Mouse (Mus musculus): ENCODE data around the gene Ccdc86. TPM values are rescaled to one million over a fixed set of nuclear protein-coding genes. Genes with fewer than 3 reads are reported as not detected.

The Ccdc86 gene
- polyA plus RNA-seq, 1 experiment from 2014 or later: 17.8 TPM

DNA sequence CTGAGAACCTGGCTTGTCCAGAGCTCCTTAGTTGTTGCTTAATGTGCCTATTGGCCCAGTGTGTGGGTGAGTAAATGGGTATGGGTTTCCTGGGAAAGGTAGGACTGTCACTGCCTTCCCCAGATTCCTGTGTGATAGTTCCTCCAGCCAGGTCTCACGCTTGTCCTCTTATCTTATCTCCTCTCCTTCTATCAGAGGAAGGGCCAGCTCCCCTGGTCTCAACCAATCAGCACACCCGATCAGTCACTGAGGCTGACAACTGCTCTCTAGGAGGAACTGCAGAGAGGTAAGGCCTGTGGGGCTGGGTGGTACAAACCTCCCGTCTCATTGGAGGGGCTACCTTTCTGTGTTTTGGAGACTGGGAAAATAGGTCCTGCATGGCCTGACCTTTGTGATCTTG, 10.3 kb downstream of the Ccdc86 start:
- H3K36me3 ChIP-seq (ENCODE audit: inconsistent target): peaks cover 23% of the 10 kb centered on the region
- H3K27ac ChIP-seq: no peak overlapping the region
- no peak overlapping the region for H3K4me3 ChIP-seq (ENCODE audit: inconsistent target)
- WGBS (ENCODE audit: missing documents): 78% methylated on average over 3 of the region's 3 CpGs
- H3K79me2 ChIP-seq (ENCODE audit: inconsistent target): no peaks in the 10 kb centered on the region

DNA sequence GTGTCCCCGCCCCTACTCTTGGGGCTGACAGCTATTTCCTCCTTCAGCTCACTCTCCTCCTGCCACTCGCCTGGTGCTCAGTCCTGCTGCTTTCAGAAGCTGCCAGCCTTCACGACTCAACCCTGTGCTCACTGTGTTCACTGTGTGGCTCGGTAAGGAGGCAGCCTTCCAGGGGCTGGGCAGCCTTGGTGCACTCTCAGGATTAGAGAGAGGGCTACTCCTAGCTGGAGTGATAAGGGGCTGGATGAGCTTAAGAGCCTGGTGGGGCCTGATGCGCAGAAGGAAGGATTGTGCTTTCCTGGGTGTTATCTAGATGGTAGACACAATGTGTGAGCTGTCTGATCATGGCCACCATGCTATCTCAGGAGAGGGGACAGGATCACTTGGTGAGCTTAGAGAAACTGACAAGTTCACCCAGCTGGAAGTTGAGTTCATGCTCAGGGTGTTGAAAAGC, 11.9 kb downstream of the Ccdc86 start, which contains the start of gene Ptgdr2:
TSS of gene Ptgdr2 (plus strand) at position 51 of the 454 bp plus-strand sequence.
- H3K4me3 ChIP-seq (ENCODE audit: inconsistent target): no peak within 1 kb of the TSS
- WGBS (ENCODE audit: missing documents): 39% methylated on average over 5 of the region's 5 CpGs
- H3K36me3 ChIP-seq (ENCODE audit: inconsistent target): peaks cover 7% of the 10 kb centered on the region; the same call in 1 of the 2 replicates
- H3K27ac ChIP-seq: no peak within 1 kb of the TSS
- H3K79me2 ChIP-seq (ENCODE audit: inconsistent target): no peaks in the 10 kb centered on the region

DNA sequence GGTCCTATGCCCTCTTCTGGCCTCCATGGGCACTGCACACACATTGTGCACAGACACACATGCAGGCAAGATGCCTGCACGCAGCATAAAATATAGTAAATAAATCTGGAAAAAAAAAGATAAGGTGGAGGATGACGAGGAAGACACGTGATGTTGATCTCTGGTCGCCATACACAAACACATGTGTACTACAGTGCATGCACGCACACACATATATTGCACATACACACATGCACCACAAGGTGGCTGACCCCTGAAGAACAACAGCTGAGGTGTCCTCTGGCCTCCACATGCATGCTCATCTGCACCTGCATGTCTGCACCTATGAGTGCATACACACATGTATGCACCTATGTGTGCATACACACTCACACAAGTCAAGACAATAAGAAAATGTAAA, 13.0 kb downstream of the Ccdc86 start:
- no peaks in the 10 kb centered on the region for H3K36me3 ChIP-seq (ENCODE audit: inconsistent target)
- 92% methylated on average over 5 of the region's 5 CpGs for WGBS (ENCODE audit: missing documents)
- H3K79me2 ChIP-seq (ENCODE audit: inconsistent target): no peaks in the 10 kb centered on the region
- no peak overlapping the region for H3K4me3 ChIP-seq (ENCODE audit: inconsistent target)
- H3K27ac ChIP-seq: no peak overlapping the region

DNA sequence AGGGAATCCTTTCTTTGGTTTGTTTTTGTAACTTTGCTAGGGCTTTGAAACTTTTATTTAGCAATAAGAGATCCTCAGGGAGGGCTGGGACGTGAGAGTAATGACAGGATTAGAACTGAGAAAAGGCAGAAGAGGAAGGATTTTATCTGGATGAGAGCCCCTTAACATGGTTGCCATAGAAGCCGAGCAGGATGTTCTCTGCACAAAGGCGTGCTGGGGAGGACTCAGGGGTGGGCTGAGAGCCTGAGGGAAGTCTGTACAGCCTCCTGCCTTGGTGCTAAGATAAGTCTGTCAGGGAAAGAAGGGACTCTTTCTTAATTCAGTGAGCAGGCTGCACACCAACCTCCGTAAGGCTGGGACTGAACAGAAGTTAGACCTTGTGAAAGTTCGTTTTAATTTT, 14.0 kb downstream of the Ccdc86 start:
- no peak overlapping the region for H3K4me3 ChIP-seq (ENCODE audit: inconsistent target)
- WGBS (ENCODE audit: missing documents): 57% methylated on average over 5 of the region's 5 CpGs
- no peaks in the 10 kb centered on the region for H3K79me2 ChIP-seq (ENCODE audit: inconsistent target)
- no peak overlapping the region for H3K27ac ChIP-seq
- no peaks in the 10 kb centered on the region for H3K36me3 ChIP-seq (ENCODE audit: inconsistent target)

DNA sequence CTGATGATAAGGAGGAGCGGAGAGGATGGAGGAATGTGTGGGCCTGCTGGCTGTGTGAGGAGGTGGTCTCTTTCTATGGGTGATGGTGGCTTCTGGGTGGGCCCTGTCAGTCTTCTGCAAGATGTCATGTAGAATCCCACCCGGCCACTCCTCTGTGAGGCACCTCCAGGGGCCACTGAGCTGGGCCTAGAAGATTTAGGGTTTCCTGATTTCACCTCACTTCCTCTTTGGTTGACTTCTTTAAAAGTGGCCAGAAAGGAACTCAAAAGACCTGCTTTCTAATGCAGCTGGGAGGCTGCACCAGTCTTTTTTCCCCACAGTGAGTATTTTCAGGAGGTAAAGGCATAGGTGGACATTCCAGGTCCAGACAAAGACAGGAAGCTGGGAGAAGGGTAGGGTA, 18.4 kb downstream of the Ccdc86 start:
- 50% methylated on average over 2 of the region's 2 CpGs for WGBS (ENCODE audit: missing documents)
- Histone ChIP-seq H3K27ac (no peak overlapping the region), H3K79me2 (ENCODE audit: inconsistent target) (no peaks in the 10 kb centered on the region), H3K36me3 (ENCODE audit: inconsistent target) (no peaks in the 10 kb centered on the region), H3K4me3 (ENCODE audit: inconsistent target) (no peak overlapping the region)

DNA sequence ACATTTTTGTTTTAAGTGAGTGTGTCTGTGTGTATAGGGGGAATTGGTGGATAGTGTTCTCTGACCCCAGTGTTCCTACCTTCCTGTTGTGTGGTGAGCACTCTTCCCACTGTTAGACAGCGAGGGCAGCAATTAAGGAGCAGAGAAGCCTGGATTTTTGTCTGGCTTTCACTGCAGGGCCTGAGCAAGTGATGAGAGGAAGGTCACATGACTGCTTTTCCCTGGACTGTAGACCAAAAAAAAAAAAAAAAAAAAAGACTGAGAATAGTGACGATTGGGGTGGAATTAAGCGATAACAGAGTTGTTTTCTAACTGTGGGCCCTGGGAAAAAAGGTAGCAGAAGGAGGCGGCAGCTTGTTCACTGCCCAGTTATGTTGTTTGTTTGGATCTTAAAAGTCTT, 22.4 kb downstream of the Ccdc86 start:
- no peak overlapping the region for H3K27ac ChIP-seq
- 92% methylated on average over 4 of the region's 4 CpGs for WGBS (ENCODE audit: missing documents)
- no peaks in the 10 kb centered on the region for H3K79me2 ChIP-seq (ENCODE audit: inconsistent target)
- H3K4me3 ChIP-seq (ENCODE audit: inconsistent target): no peak overlapping the region
- no peaks in the 10 kb centered on the region for H3K36me3 ChIP-seq (ENCODE audit: inconsistent target)

DNA sequence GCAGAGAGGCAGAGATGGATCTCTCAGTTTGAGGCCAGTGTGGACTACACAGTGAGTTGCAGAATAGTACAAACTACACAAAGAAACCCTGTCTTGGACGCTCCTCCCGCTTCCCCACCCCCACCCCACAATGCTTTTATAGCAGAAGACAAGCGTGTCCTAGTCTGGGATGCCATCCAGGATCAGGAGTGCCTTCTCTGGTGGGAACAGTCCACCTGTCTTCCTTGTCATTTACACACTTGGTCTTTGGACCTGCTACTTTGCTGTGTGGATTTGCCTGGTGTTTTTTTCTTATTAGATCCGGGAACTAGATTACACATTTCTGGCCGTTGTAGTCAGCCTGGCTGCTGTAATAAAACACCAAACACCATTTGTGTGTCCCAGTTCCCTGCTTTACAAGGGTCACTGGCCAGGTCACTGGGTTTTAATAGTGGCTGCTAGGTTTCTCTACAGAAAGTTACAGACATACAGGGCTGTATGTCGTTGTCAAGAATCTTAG, 22.9 kb downstream of the Ccdc86 start:
- no peaks in the 10 kb centered on the region for H3K79me2 ChIP-seq (ENCODE audit: inconsistent target)
- H3K36me3 ChIP-seq (ENCODE audit: inconsistent target): no peaks in the 10 kb centered on the region
- no peak overlapping the region for H3K27ac ChIP-seq
- WGBS (ENCODE audit: missing documents): 80% methylated on average over 6 of the region's 6 CpGs
- H3K4me3 ChIP-seq (ENCODE audit: inconsistent target): no peak overlapping the region

DNA sequence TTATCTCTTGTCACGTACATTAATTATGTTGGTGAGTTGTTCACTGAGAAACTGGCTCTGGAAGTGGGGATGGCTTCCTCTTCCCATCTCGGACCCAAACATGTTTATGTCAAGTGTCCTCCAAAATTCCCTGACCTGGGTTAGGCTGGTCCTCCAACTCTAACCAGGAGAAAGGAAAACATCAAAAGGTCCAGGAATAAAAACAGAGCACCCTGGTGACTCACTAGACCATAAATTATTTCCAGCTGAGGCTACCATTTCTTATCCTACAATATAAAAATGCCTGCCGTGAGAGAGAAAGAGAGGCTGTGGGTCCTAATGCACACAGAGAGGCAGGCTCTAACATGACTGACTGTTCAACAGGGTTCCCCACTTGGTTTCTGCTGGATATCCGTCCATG, 24.8 kb downstream of the Ccdc86 start:
- Histone ChIP-seq H3K36me3 (ENCODE audit: inconsistent target) (no peaks in the 10 kb centered on the region), H3K79me2 (ENCODE audit: inconsistent target) (no peaks in the 10 kb centered on the region), H3K27ac (no peak overlapping the region), H3K4me3 (ENCODE audit: inconsistent target) (no peak overlapping the region)
- 89% methylated on average over 4 of the region's 4 CpGs for WGBS (ENCODE audit: missing documents)

DNA sequence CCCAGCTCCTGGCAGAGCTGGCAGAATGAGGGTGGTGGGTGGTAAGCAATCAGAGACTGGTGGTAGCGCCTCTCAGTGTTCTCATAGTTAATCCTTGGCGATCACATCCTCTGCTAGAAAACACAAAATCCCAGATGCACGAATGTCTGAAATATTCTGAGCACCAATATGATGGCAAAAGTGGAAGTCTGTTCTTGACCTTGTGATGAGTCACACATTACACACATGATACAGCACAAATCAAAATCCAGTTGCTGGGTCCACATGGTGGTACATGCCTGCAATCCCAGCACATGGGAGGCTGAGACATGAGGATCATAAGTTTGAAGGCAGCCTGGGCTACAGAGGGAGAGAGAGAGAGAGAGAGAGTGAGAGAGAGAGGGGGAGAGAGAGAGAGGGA, 28.0 kb downstream of the Ccdc86 start:
- 70% methylated on average over 3 of the region's 3 CpGs for WGBS (ENCODE audit: missing documents)
- Histone ChIP-seq H3K27ac (no peak overlapping the region), H3K79me2 (ENCODE audit: inconsistent target) (no peaks in the 10 kb centered on the region), H3K4me3 (ENCODE audit: inconsistent target) (no peak overlapping the region), H3K36me3 (ENCODE audit: inconsistent target) (no peaks in the 10 kb centered on the region)

DNA sequence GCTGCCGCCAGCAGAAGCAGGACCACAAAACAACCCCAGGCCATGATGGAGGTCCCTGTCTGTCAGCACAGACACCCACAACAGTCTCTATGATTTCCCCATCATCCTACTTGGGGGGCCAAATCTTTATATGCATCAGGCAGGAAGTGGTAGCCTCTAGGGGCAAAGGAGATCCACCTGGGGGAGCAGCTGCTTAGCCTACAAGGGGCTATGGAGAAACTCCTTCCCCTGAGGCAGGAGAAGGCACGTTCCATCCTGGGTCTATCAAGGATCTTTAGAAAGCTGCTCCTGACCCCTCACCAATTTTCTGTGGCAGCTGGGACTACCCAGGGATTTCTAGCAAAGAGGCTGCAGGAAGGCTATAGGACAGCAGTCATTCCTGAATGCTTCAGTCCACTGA, 28.5 kb downstream of the Ccdc86 start, which contains the start of gene Zp1:
TSS of gene Zp1 (minus strand) at position 101 of the 400 bp plus-strand sequence.
- 92% methylated on average over 2 of the region's 2 CpGs for WGBS (ENCODE audit: missing documents)
- H3K79me2 ChIP-seq (ENCODE audit: inconsistent target): no peaks in the 10 kb centered on the region
- no peak within 1 kb of the TSS for H3K4me3 ChIP-seq (ENCODE audit: inconsistent target)
- H3K36me3 ChIP-seq (ENCODE audit: inconsistent target): no peaks in the 10 kb centered on the region
- no peak within 1 kb of the TSS for H3K27ac ChIP-seq

DNA sequence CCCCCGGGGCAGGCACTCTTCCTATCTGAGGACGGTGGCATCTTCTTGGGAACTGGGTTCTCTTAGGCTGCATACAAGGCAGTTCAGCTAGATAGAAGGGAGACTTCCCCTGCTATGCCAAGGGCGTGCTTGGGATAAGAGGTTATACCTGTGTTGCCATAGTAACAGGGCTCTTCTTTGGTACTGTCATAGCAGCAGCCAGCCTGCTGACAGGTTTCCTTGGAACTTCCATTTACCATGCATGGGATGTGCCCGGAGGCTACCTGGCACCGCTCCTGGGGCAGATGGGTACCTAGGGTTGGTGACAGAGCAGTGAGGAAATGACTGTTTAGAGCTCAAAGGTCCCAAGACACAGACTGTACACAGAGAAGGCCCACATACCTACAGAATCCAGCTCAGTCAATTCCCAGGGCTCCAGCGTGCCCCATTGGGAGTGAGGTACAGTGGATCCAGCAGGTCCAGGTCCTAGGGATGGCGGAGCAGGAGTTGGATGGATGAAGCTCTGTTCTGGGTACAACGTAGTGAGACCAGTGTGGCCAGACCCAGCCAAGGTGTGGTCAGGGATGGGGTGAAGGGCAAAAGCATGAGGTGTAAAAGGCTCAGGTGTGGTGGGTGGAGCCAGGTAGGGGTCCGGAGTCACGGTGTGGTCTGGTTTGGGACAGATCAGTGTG, 30.6 kb downstream of the Ccdc86 start:
- H3K36me3 ChIP-seq (ENCODE audit: inconsistent target): no peaks in the 10 kb centered on the region
- no peak overlapping the region for H3K27ac ChIP-seq
- H3K79me2 ChIP-seq (ENCODE audit: inconsistent target): no peaks in the 10 kb centered on the region
- 96% methylated on average over 10 of the region's 10 CpGs for WGBS (ENCODE audit: missing documents)
- no peak overlapping the region for H3K4me3 ChIP-seq (ENCODE audit: inconsistent target)

DNA sequence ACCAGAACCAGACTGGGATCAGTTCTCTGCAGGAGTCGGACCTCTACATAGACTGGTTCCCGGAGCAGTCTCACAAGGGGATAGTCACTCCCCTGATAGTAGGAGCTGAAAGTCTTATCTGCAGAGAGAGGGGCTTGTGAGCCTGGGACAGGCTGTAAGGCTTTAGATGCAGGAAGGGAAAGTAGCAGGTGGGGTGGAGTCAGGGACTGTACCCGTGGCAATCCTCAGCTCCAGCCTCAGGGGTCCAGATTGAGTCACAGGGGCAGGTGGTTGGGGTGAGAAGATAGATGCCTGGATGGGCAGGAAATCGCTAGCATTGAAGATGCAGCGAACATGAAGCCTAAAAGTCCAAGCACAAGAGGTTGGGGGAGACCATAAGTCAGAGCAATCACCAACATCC, 32.6 kb downstream of the Ccdc86 start:
- 78% methylated on average over 5 of the region's 5 CpGs for WGBS (ENCODE audit: missing documents)
- H3K79me2 ChIP-seq (ENCODE audit: inconsistent target): no peaks in the 10 kb centered on the region
- no peak overlapping the region for H3K27ac ChIP-seq
- no peaks in the 10 kb centered on the region for H3K36me3 ChIP-seq (ENCODE audit: inconsistent target)
- H3K4me3 ChIP-seq (ENCODE audit: inconsistent target): no peak overlapping the region

DNA sequence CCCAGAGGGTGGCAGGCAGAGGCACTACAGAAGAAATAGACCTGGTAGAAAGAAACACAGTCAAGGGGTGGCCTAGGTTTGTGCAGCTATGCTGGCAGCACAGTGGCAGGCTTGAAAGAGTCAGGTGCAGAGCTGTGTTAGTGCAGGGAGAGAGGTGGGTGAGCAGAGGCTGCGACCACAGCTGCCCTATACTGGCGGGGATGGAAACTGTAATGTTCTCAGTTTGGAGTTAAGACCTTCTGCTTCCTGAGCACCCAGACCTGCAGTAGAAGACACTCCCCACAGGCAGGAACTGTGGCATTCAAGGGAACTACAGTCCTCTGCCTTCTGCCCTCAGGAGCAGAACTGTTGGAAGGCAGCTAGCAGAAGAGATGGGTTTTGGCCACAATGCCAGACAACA, 34.2 kb downstream of the Ccdc86 start:
- WGBS (ENCODE audit: missing documents): 51% methylated on average over 2 of the region's 2 CpGs
- Histone ChIP-seq H3K27ac (no peak overlapping the region), H3K79me2 (ENCODE audit: inconsistent target) (no peaks in the 10 kb centered on the region), H3K4me3 (ENCODE audit: inconsistent target) (no peak overlapping the region), H3K36me3 (ENCODE audit: inconsistent target) (no peaks in the 10 kb centered on the region)

DNA sequence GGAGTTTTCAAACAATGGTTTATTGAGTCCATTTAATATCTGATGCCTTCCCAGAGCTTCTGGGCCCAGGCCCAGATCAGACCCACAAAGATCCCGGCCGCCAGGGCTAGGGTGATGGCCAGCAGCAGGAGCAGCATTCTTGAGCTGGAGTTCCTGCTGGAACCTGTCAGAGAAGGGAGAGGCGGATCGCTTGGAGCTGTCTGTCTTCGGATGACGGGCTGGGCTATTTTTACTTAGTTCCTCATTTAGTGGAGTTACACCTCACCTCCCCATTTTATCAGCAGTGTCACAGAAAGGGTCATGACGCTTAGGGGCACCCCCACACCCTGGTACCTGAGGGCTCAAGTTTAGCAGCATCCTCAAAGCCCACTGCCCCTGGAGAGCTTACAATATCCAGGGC, 34.8 kb downstream of the Ccdc86 start:
- H3K4me3 ChIP-seq (ENCODE audit: inconsistent target): no peak overlapping the region
- WGBS (ENCODE audit: missing documents): 6% methylated on average over 6 of the region's 7 CpGs

DNA sequence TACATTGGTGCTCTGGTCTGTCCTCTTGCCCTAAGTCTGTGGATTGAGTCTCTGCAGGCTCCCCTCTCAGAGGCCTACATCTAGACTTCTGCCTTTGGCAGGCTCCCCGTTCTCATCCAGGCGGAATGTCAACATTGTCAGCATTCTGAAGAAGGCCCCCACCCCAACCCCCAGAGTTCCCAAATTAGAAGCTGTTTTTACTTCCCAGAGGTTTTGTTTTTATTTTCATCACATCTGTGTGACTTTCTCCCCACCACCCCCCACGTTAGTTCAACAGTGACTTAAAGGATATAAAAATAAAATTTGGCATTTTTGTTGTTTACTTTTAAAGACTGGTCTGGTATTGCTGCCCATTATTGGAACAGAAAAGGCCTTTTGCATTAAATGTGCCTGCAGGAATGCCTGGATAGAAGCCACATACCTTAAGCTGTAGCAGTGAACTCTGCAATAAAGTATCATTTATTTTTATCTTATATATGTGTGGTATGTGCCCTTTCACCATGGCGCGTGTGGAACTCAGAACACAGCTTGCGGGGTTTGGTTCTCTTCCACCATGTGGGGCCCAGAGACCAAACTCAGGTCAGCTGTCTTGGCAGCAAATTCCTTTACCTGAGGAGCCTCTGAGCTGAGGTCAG, 39.9 kb downstream of the Ccdc86 start:
- Histone ChIP-seq H3K79me2 (ENCODE audit: inconsistent target) (no peaks in the 10 kb centered on the region), H3K36me3 (ENCODE audit: inconsistent target) (peaks cover 6% of the 10 kb centered on the region; the same call in 1 of the 2 replicates), H3K27ac (no peak overlapping the region), H3K4me3 (ENCODE audit: inconsistent target) (no peak overlapping the region)
- WGBS (ENCODE audit: missing documents): 93% methylated on average over 6 of the region's 6 CpGs

More for the DNA sequence above, 34.8 kb downstream of the Ccdc86 start:
- Histone ChIP-seq H3K27ac (no peak overlapping the region), H3K79me2 (ENCODE audit: inconsistent target) (no peaks in the 10 kb centered on the region), H3K36me3 (ENCODE audit: inconsistent target) (no peaks in the 10 kb centered on the region)
